Comparison of ENCODE assay signal across 10 mouse cellular contexts in genomic region chr13:41146271-41146670, GRCm38 (mm10). TPM values are rescaled to one million over a fixed set of nuclear protein-coding genes. Genes with fewer than 3 reads are reported as not detected.
A peak's percentile ranks its signal among the peaks of the same experiment; 100 is the strongest.
DNase-seq lines count a peak whose midpoint lies in the region; ATAC-seq and TF ChIP-seq lines count a peak whose summit lies in the region.
"Had no signal": no experiment of that assay in that cellular context is flagged by ENCODE, and none has a peak within 500 bp of the region (broad histone marks: within the 10 kb centered on the region; RNA-seq: fewer than 3 reads in every experiment).

No protein-coding gene starts in this region.

- no peaks in the 10 kb centered on the region for H3K9me3 ChIP-seq in E14TG2a.4 (ENCODE audit: low read length)
- H3K9me3 ChIP-seq: liver, embryonic 15.5 days had no signal

- H3K4me1 ChIP-seq in E14TG2a.4 (replicated peaks; ENCODE audit: low read depth, low read length): peaks cover 41% of the 10 kb centered on the region
- no peaks in the 10 kb centered on the region for H3K4me1 ChIP-seq in lung, adult 2 months (ENCODE audit: control insufficient read depth, insufficient read depth, low read length)
- H3K4me1 ChIP-seq: liver, embryonic 15.5 days had no signal

- no peak for ATAC-seq in CD4-positive, CD25-positive, alpha-beta regulatory T cell, adult 4 months

- TF ChIP-seq CTCF in E14TG2a.4 (conservative IDR thresholded peaks at IDR 0.05; ENCODE audit: low read length): peak; percentile 96
- peak; percentile 78 for TF ChIP-seq CTCF in lung, adult 2 months (IDR thresholded peaks at IDR 0.05; ENCODE audit: insufficient read depth, low read length)

- DNase-seq in CD4-positive, CD25-positive, alpha-beta regulatory T cell, adult 2 months (ENCODE audit: low read depth, low spot score): peak; percentile 72
- peak; percentile 39 for DNase-seq in c-Kit-positive CD71-negative TER-119-negative erythroid progenitor cells, embryonic 14.5 days (ENCODE audit: low read depth)
- DNase-seq in fibroblast of lung, adult 2 months (ENCODE audit: low read depth): peak; percentile 16
- peak; percentile 70 to 73 for DNase-seq in kidney, postnatal 4 days
- peak; percentile 59 for DNase-seq in lung, adult 2 months
- peak; percentile 20 to 44 for DNase-seq in right cerebral cortex, postnatal 36 days (ENCODE audit: low spot score in 2 of 2)

- no peak for TF ChIP-seq POLR2A in lung, adult 2 months (IDR thresholded peaks at IDR 0.05; ENCODE audit: borderline replicate concordance, extremely low read depth, low read depth, low read length)

- H3K27me3 ChIP-seq in E14TG2a.4 (ENCODE audit: insufficient read depth, low read length): no peaks in the 10 kb centered on the region
- H3K27me3 ChIP-seq: liver, embryonic 15.5 days had no signal

- H3K36me3 ChIP-seq in E14TG2a.4 (ENCODE audit: insufficient read depth, low read length): no peaks in the 10 kb centered on the region
- H3K36me3 ChIP-seq: liver, embryonic 15.5 days had no signal

- WGBS in lung, adult 2 months: 71% methylated on average over 10 of the region's 10 CpGs

- H3K4me3 ChIP-seq in E14TG2a.4 (replicated peaks; ENCODE audit: low read length): peak overlapping the region; percentile 21; the same call in 1 of the 2 replicates
- no peak overlapping the region for H3K4me3 ChIP-seq in lung, adult 2 months (replicated peaks; ENCODE audit: extremely low read depth, low read depth, low read length)
- H3K4me3 ChIP-seq: liver, embryonic 15.5 days had no signal

RNA-seq across cellular contexts. Expression of gene Sycp2l, which starts 32.2 kb away (rescaled TPM):
- polyA plus RNA-seq in CD4-positive, CD25-positive, alpha-beta regulatory T cell, adult 4 months (2017; shearing (Covaris generic)): not detected
- not detected in 2 replicates for polyA plus RNA-seq in lung, adult 2 months (2012; rRNA removed)
- polyA plus RNA-seq: C2C12; liver, embryonic 15.5 days had no signal

RNA-seq across cellular contexts. Expression of gene Gcm2, which starts 35.4 kb away (rescaled TPM):
- polyA plus RNA-seq in CD4-positive, CD25-positive, alpha-beta regulatory T cell, adult 4 months (2017; shearing (Covaris generic)): under 1 TPM; 0.37 to 0.69 TPM
- 0.05 TPM in 1 of 2 replicates, not detected in the other for polyA plus RNA-seq in lung, adult 2 months (2012; rRNA removed)
- polyA plus RNA-seq: C2C12; liver, embryonic 15.5 days had no signal

Comparison
In these comparisons a context has a peak if more than half of its experiments do, and no peak if none do; other contexts are left out.
1. DNase-seq: peak in every context shown above with its lines; median percentile 72 in CD4-positive, CD25-positive, alpha-beta regulatory T cell, adult 2 months; 72 in kidney, postnatal 4 days; 59 in lung, adult 2 months; 39 in c-Kit-positive CD71-negative TER-119-negative erythroid progenitor cells, embryonic 14.5 days; 32 in right cerebral cortex, postnatal 36 days; 16 in fibroblast of lung, adult 2 months.